Comparison of ENCODE assay signal across 28 mouse cellular contexts in the genomic region with DNA sequence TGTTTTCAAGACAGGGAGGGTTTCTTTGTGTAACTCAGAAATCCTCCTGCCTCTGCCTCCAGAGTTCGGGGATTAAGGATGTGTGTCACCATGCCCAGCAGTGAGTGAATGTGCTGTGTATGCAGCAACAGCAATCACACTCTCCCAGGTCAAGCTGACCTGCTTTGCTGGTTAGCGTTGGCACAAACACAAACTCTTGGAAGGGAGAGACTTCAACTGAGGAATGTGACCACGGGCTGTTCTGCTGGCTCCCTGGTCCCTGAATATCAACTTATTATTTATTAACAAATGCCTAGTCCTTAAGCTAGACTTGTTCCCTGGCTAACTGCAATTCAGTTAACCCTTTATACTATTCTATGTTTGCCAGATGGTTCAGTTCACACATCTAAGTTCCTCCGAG. TPM values are rescaled to one million over a fixed set of nuclear protein-coding genes. Genes with fewer than 3 reads are reported as not detected.
DNase-seq lines count a peak whose midpoint lies in the region; ATAC-seq and TF ChIP-seq lines count a peak whose summit lies in the region.
"Had no signal": no experiment of that assay in that cellular context is flagged by ENCODE, and none has a peak within 500 bp of the region (broad histone marks: within the 10 kb centered on the region; RNA-seq: fewer than 3 reads in every experiment).

No protein-coding gene starts in this region.

- intact Hi-C loops in gastrocnemius, adult 2 months (cut with DNase I), result no loop called here

- TF ChIP-seq CTCF in gastrocnemius, adult 2 months (IDR thresholded peaks at IDR 0.05), result no peak

- H3K9me3 ChIP-seq in kidney, embryonic 15.5 days (replicated peaks), result no peaks in the 10 kb centered on the region
- no peaks in the 10 kb centered on the region for H3K9me3 ChIP-seq in hindbrain, embryonic 10.5 days
- H3K9me3 ChIP-seq: forebrain, embryonic 10.5 days; heart, embryonic 15.5 days had no signal

- WGBS in kidney, embryonic 15.5 days, result 70% methylated on average over 4 of the region's 4 CpGs
- WGBS in hindbrain, embryonic 10.5 days, result 87% methylated on average over 4 of the region's 4 CpGs

- H3K27me3 ChIP-seq in kidney, embryonic 15.5 days, result no peaks in the 10 kb centered on the region
- no peaks in the 10 kb centered on the region for H3K27me3 ChIP-seq in hindbrain, embryonic 10.5 days (ENCODE audit: insufficient read depth, poor library complexity, severe bottlenecking)
- H3K27me3 ChIP-seq: heart, embryonic 12.5 days; heart, embryonic 15.5 days had no signal

- peak overlapping the region; percentile 39 for H3K27ac ChIP-seq in gastrocnemius, adult 2 months
- H3K27ac ChIP-seq in kidney, embryonic 15.5 days, result no peak overlapping the region
- no peak overlapping the region for H3K27ac ChIP-seq in hindbrain, embryonic 10.5 days
- H3K27ac ChIP-seq: forebrain, embryonic 10.5 days; heart, embryonic 15.5 days; hindbrain, embryonic 14.5 days; hindbrain, postnatal 0 days had no signal

- H3K4me2 ChIP-seq in kidney, embryonic 15.5 days, result no peak overlapping the region
- H3K4me2 ChIP-seq: heart, embryonic 12.5 days; heart, embryonic 15.5 days; hindbrain, embryonic 14.5 days had no signal

- H3K4me3 ChIP-seq in gastrocnemius, adult 2 months, result no peak overlapping the region
- H3K4me3 ChIP-seq in kidney, embryonic 15.5 days (replicated peaks), result no peak overlapping the region
- H3K4me3 ChIP-seq in hindbrain, embryonic 10.5 days, result no peak overlapping the region
- H3K4me3 ChIP-seq: forebrain, embryonic 10.5 days; heart, embryonic 12.5 days; heart, embryonic 15.5 days had no signal

- H3K4me1 ChIP-seq in kidney, embryonic 15.5 days, result peaks cover 8% of the 10 kb centered on the region; the same call in 1 of the 2 replicates
- no peaks in the 10 kb centered on the region for H3K4me1 ChIP-seq in hindbrain, embryonic 10.5 days (replicated peaks)
- H3K4me1 ChIP-seq: forebrain, embryonic 10.5 days had no signal

- no peaks in the 10 kb centered on the region for H3K36me3 ChIP-seq in kidney, embryonic 15.5 days
- H3K36me3 ChIP-seq in hindbrain, embryonic 10.5 days, result no peaks in the 10 kb centered on the region
- H3K36me3 ChIP-seq: forebrain, embryonic 10.5 days; heart, embryonic 12.5 days; heart, embryonic 15.5 days had no signal

- no peak for ATAC-seq in kidney, embryonic 15.5 days (replicated peaks; ENCODE audit: low FRiP score)
- ATAC-seq: forebrain, embryonic 14.5 days; forebrain, postnatal 0 days; hindbrain, postnatal 0 days; Patski had no signal

- no peak overlapping the region for H3K9ac ChIP-seq in kidney, embryonic 15.5 days
- H3K9ac ChIP-seq: forebrain, postnatal 0 days; heart, embryonic 12.5 days; heart, embryonic 15.5 days; hindbrain, embryonic 14.5 days had no signal

- no peak for DNase-seq in gastrocnemius, adult 2 months
- DNase-seq in gastrocnemius, adult 8-10 months (ENCODE audit: low spot score in 2 of 2), result no peak
- DNase-seq in kidney, adult 18-20 months, result peak; percentile 29
- peak; percentile 64 for DNase-seq in kidney, adult 9 months
- no peak for DNase-seq in kidney, postnatal 10 days
- peak; percentile 23 for DNase-seq in kidney, postnatal 14 days
- no peak for DNase-seq in hindbrain, embryonic 10.5 days (ENCODE audit: low spot score)
- DNase-seq: adrenal gland, postnatal 10 days; adrenal gland, postnatal 36 days; cerebellum, adult 18-20 months; cerebellum, adult 9-10 months; cerebellum, postnatal 14 days; forebrain, postnatal 0 days; gastrocnemius, postnatal 10 days; gastrocnemius, postnatal 36 days; heart, postnatal 10 days; heart, postnatal 36 days had no signal

RNA-seq across cellular contexts. Expression of a gene that starts 28.5 kb away (rescaled TPM):
- 1 to 10 TPM; 1.0 to 1.8 TPM for total RNA-seq in gastrocnemius, adult 2 months (2021)
- 1 to 10 TPM in 3 of 4 experiments, under 1 TPM in 1; 0.63 to 2.2 (median 1.3) TPM for total RNA-seq in gastrocnemius, adult 8-10 months (2022)
- polyA plus RNA-seq in kidney, embryonic 15.5 days (2015; fragmentation: Nextera tagmentation; extraction: Ambion mirVana), result 5.5 and 6.2 TPM in 2 replicates
- 2.4 and 3.7 TPM in 2 replicates for polyA plus RNA-seq in hindbrain, embryonic 10.5 days (2016; fragmentation: Nextera tagmentation; extraction: Ambion mirVana)
- total RNA-seq: granulocyte monocyte progenitor cell, adult 5-6 weeks had no signal

RNA-seq across cellular contexts. Expression of a gene that starts 38.8 kb away (rescaled TPM):
- not detected for total RNA-seq in gastrocnemius, adult 2 months (2021)
- under 1 TPM in 1 of 4 experiments, not detected in 3; 0.11 TPM for total RNA-seq in gastrocnemius, adult 8-10 months (2022)
- polyA plus RNA-seq in kidney, embryonic 15.5 days (2015; fragmentation: Nextera tagmentation; extraction: Ambion mirVana), result not detected in 2 replicates
- not detected in 2 replicates for polyA plus RNA-seq in hindbrain, embryonic 10.5 days (2016; fragmentation: Nextera tagmentation; extraction: Ambion mirVana)
- total RNA-seq: adrenal gland, adult 18-20 months; adrenal gland, postnatal 10 days; adrenal gland, postnatal 36 days; gastrocnemius, postnatal 10 days; gastrocnemius, postnatal 36 days; granulocyte monocyte progenitor cell, adult 5-6 weeks; heart, postnatal 10 days; heart, postnatal 36 days; hindbrain, postnatal 0 days had no signal
- polyA plus RNA-seq: forebrain, embryonic 10.5 days; forebrain, embryonic 14.5 days; heart, embryonic 12.5 days; hindbrain, embryonic 11.5 days; hindbrain, embryonic 14.5 days; Patski had no signal

RNA-seq across cellular contexts. Expression of a gene that starts 44.0 kb away (rescaled TPM):
- 100 to 1,000 TPM; 109 to 117 TPM for total RNA-seq in gastrocnemius, adult 2 months (2021)
- 100 to 1,000 TPM in 3 of 4 experiments, 10 to 100 TPM in 1; 92.8 to 127 (median 113) TPM for total RNA-seq in gastrocnemius, adult 8-10 months (2022)
- polyA plus RNA-seq in kidney, embryonic 15.5 days (2015; fragmentation: Nextera tagmentation; extraction: Ambion mirVana), result 203 and 212 TPM in 2 replicates
- polyA plus RNA-seq in hindbrain, embryonic 10.5 days (2016; fragmentation: Nextera tagmentation; extraction: Ambion mirVana), result 125 and 171 TPM in 2 replicates

RNA-seq across cellular contexts. Expression of a gene that starts 44.0 kb away (rescaled TPM):
- 1 to 10 TPM; 3.7 to 4.4 TPM for total RNA-seq in gastrocnemius, adult 2 months (2021)
- total RNA-seq in gastrocnemius, adult 8-10 months (2022), result 1 to 10 TPM; 1.6 to 3.3 (median 3.0) TPM
- polyA plus RNA-seq in kidney, embryonic 15.5 days (2015; fragmentation: Nextera tagmentation; extraction: Ambion mirVana), result 10.4 and 13.0 TPM in 2 replicates
- 10.0 and 14.5 TPM in 2 replicates for polyA plus RNA-seq in hindbrain, embryonic 10.5 days (2016; fragmentation: Nextera tagmentation; extraction: Ambion mirVana)

RNA-seq across cellular contexts. Expression of a gene that starts 46.0 kb away (rescaled TPM):
- 10 to 100 TPM; 33.4 to 37.0 TPM for total RNA-seq in gastrocnemius, adult 2 months (2021)
- total RNA-seq in gastrocnemius, adult 8-10 months (2022), result 10 to 100 TPM; 29.8 to 36.3 (median 35.5) TPM
- polyA plus RNA-seq in kidney, embryonic 15.5 days (2015; fragmentation: Nextera tagmentation; extraction: Ambion mirVana), result 178 and 179 TPM in 2 replicates
- polyA plus RNA-seq in hindbrain, embryonic 10.5 days (2016; fragmentation: Nextera tagmentation; extraction: Ambion mirVana), result 240 and 261 TPM in 2 replicates

Comparison
In these comparisons a context has a peak if more than half of its experiments do, and no peak if none do; other contexts are left out.
1. DNase-seq: peak in kidney, adult 18-20 months (single experiment), kidney, adult 9 months (single experiment) and kidney, postnatal 14 days (single experiment); none in gastrocnemius, adult 2 months (single experiment), gastrocnemius, adult 8-10 months (0 of 2), kidney, postnatal 10 days (single experiment) and hindbrain, embryonic 10.5 days (single experiment).